13 mouse cellular contexts compared by ENCODE assay signal in genomic region chr3:51952728-51953623, GRCm38 (mm10).
DNase-seq lines count a peak whose midpoint lies in the region; ATAC-seq lines count a peak whose summit lies in the region.
"Had no signal": no experiment of that assay in that cellular context is flagged by ENCODE, and none has a peak within 500 bp of the region (broad histone marks: within the 10 kb centered on the region; RNA-seq: fewer than 3 reads in every experiment).

No protein-coding gene starts in this region.

- ATAC-seq in hindbrain, embryonic 13.5 days (ENCODE audit: low FRiP score): no peak; the same call in 1 of the 2 replicates
- ATAC-seq in embryonic facial prominence, embryonic 15.5 days (ENCODE audit: insufficient number of reproducible peaks, low FRiP score, low TSS enrichment, low read depth): no peak
- ATAC-seq in liver, embryonic 16.5 days (ENCODE audit: low read depth): no peak

- H3K27me3 ChIP-seq in hindbrain, embryonic 13.5 days: no peaks in the 10 kb centered on the region
- H3K27me3 ChIP-seq in hindbrain, embryonic 10.5 days (ENCODE audit: insufficient read depth, poor library complexity, severe bottlenecking): no peaks in the 10 kb centered on the region
- no peaks in the 10 kb centered on the region for H3K27me3 ChIP-seq in embryonic facial prominence, embryonic 15.5 days
- no peaks in the 10 kb centered on the region for H3K27me3 ChIP-seq in liver, embryonic 16.5 days (ENCODE audit: control insufficient read depth, insufficient read depth, low read depth, low read length)

- H3K9me3 ChIP-seq in hindbrain, embryonic 13.5 days: no peaks in the 10 kb centered on the region
- no peaks in the 10 kb centered on the region for H3K9me3 ChIP-seq in hindbrain, embryonic 10.5 days
- no peaks in the 10 kb centered on the region for H3K9me3 ChIP-seq in embryonic facial prominence, embryonic 15.5 days (replicated peaks)
- no peaks in the 10 kb centered on the region for H3K9me3 ChIP-seq in liver, embryonic 16.5 days (replicated peaks; ENCODE audit: control insufficient read depth, low read length)
- H3K9me3 ChIP-seq: megakaryocyte, embryonic 14.5 days had no signal

- peak overlapping the region; percentile 42; the same call in 1 of the 2 replicates for H3K27ac ChIP-seq in hindbrain, embryonic 13.5 days
- H3K27ac ChIP-seq in hindbrain, embryonic 10.5 days: no peak overlapping the region
- H3K27ac ChIP-seq in embryonic facial prominence, embryonic 15.5 days (replicated peaks): no peak overlapping the region
- no peak overlapping the region for H3K27ac ChIP-seq in liver, embryonic 16.5 days (ENCODE audit: low read length)

- no peaks in the 10 kb centered on the region for H3K36me3 ChIP-seq in hindbrain, embryonic 13.5 days
- no peaks in the 10 kb centered on the region for H3K36me3 ChIP-seq in hindbrain, embryonic 10.5 days
- no peaks in the 10 kb centered on the region for H3K36me3 ChIP-seq in embryonic facial prominence, embryonic 15.5 days
- no peaks in the 10 kb centered on the region for H3K36me3 ChIP-seq in liver, embryonic 16.5 days (ENCODE audit: control insufficient read depth, insufficient read depth)

- no peak for DNase-seq in hindbrain, embryonic 10.5 days (ENCODE audit: low spot score)
- peak; percentile 33 for DNase-seq in ES-CJ7 (ENCODE audit: low read depth, low spot score)
- DNase-seq in cerebellum, postnatal 14 days: no peak
- no peak for DNase-seq in ovary, postnatal 36 days (ENCODE audit: low spot score)
- DNase-seq in kidney, adult 11 months: no peak
- DNase-seq: adrenal gland, adult 8-10 months; gastrocnemius, postnatal 14 days; layer of hippocampus, adult 9-11 months; spleen, adult 18-20 months had no signal

- no peak overlapping the region for H3K4me3 ChIP-seq in hindbrain, embryonic 13.5 days
- H3K4me3 ChIP-seq in hindbrain, embryonic 10.5 days: no peak overlapping the region
- H3K4me3 ChIP-seq in embryonic facial prominence, embryonic 15.5 days (replicated peaks): no peak overlapping the region
- H3K4me3 ChIP-seq in liver, embryonic 16.5 days (ENCODE audit: low read depth, low read length): no peak overlapping the region
- H3K4me3 ChIP-seq: megakaryocyte, embryonic 14.5 days had no signal

- H3K9ac ChIP-seq in hindbrain, embryonic 13.5 days: no peak overlapping the region
- no peak overlapping the region for H3K9ac ChIP-seq in embryonic facial prominence, embryonic 15.5 days
- no peak overlapping the region for H3K9ac ChIP-seq in liver, embryonic 16.5 days (ENCODE audit: low read depth, low read length)

- WGBS in hindbrain, embryonic 13.5 days: 75% methylated on average over 33 of the region's 33 CpGs
- WGBS in hindbrain, embryonic 10.5 days: 78% methylated on average over 33 of the region's 33 CpGs
- 72% methylated on average over 33 of the region's 33 CpGs for WGBS in embryonic facial prominence, embryonic 15.5 days
- 58% methylated on average over 33 of the region's 33 CpGs for WGBS in liver, embryonic 16.5 days (ENCODE audit: insufficient replicate concordance)

- peaks cover 20% of the 10 kb centered on the region for H3K4me1 ChIP-seq in hindbrain, embryonic 13.5 days (replicated peaks)
- H3K4me1 ChIP-seq in hindbrain, embryonic 10.5 days (replicated peaks): peaks cover 20% of the 10 kb centered on the region
- H3K4me1 ChIP-seq in embryonic facial prominence, embryonic 15.5 days: peaks cover 5% of the 10 kb centered on the region; the same call in 1 of the 2 replicates
- no peaks in the 10 kb centered on the region for H3K4me1 ChIP-seq in liver, embryonic 16.5 days (ENCODE audit: control insufficient read depth, low read depth, low read length)

- H3K4me2 ChIP-seq in hindbrain, embryonic 13.5 days: 0 out of 2 replicates have a peak overlapping the region, but pooled peaks have one; percentile 11
- 0 out of 2 replicates have a peak overlapping the region, but pooled peaks have one; percentile 1 for H3K4me2 ChIP-seq in embryonic facial prominence, embryonic 15.5 days (replicated peaks)
- H3K4me2 ChIP-seq in liver, embryonic 16.5 days (ENCODE audit: low read depth, low read length): 0 out of 2 replicates have a peak overlapping the region, but pooled peaks have one; percentile 1
